Mouse (Mus musculus) neural tube, embryonic 12.5 days (tissue): ENCODE results near the gene Nsf. TPM values are rescaled to one million over a fixed set of nuclear protein-coding genes. Genes with fewer than 3 reads are reported as not detected.

Experiments used
- ATAC-seq: fragments of 200-750 bp; cut with Nextera tagmentation; 2 replicates; pipeline ENCODE4 v1.8.0; 2017; ENCODE audit warnings: low read depth, mild to moderate bottlenecking, moderate TSS enrichment, moderate library complexity; ENCODE audit not compliant: low FRiP score
- H3K27ac ChIP-seq: fragments of 300-500 bp; sonication (generic); 2 replicates; pipeline ENCODE4 v1.5.1; 2016
- H3K27me3 ChIP-seq: fragments of 300-500 bp; sonication (generic); replicated peaks from 2 replicates; pipeline ENCODE4 v1.6.1; 2016; ENCODE audit warnings: mild to moderate bottlenecking
- H3K36me3 ChIP-seq: fragments of 300-500 bp; sonication (generic); 2 replicates; pipeline ENCODE4 v1.6.1; 2016; ENCODE audit warnings: mild to moderate bottlenecking
- H3K4me1 ChIP-seq: fragments of 300-500 bp; sonication (generic); 2 replicates; pipeline ENCODE4 v1.6.1; 2016
- H3K4me2 ChIP-seq: fragments of 300-500 bp; sonication (generic); replicated peaks from 2 replicates; pipeline ENCODE4 v1.6.1; 2016; ENCODE audit warnings: mild to moderate bottlenecking
- H3K4me3 ChIP-seq: fragments of 300-500 bp; sonication (generic); 2 replicates; pipeline ENCODE4 v1.5.1; 2016
- H3K9ac ChIP-seq: fragments of 300-500 bp; sonication (generic); 2 replicates; pipeline ENCODE4 v1.6.1; 2016; ENCODE audit warnings: mild to moderate bottlenecking
- H3K9me3 ChIP-seq: fragments of 300-500 bp; sonication (generic); 2 replicates; pipeline ENCODE4 v1.6.1; 2016; ENCODE audit warnings: mild to moderate bottlenecking
- WGBS: fragments of 180-500 bp; shearing (Covaris S2); methylation state at CpG from one replicate; pipeline ENCODE4 v1.1.7; 2016; 5-methylcytosine and 5-hydroxymethylcytosine counted together
- polyA plus RNA-seq: library from polyadenylated mRNA; unstranded; fragments of >200 nt; fragmentation: Nextera tagmentation; extraction: Ambion mirVana; gene quantifications from 2 replicates; pipeline ENCODE4 v1.2.1, GENCODE M21; 2016

Gene Nsf
- polyA plus RNA-seq, 1 experiment from 2014 or later: 89.7 TPM

DNA sequence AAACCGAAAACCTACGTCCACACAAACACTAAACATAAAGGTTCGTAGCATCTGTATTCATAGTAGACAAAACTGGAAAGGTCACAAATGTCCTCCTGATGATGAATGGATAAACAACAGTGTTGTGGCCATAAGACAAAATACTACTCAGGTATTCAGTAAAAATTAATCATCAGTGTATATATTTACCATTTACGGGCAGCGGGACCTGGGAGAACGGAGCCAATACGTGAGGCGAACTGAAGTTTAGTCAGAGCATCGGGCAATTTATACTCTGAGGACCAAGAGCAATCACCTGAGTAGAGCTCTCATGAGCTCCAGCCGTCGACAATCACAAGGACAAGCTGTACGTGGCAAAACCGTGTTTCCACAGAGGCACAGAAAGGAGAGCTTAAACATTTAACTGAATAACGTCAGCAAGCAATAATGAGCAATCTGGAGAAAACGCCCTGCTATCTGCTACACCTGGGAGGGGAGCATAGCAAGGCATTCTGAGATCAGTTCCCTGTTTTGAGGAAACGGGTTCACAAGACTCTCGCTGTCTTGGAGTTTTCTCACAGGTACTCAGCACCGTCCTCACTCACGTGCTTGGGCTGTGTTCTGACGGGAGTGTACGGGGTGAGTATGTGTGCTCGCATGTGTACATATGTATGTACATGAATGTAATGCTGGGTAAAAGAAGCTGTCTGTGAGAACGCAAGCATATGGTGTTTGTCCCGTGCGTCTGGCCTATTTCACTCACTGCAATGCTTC is 15.7 kb downstream of the Nsf start:
- no peak overlapping the region for H3K9ac ChIP-seq
- no peaks in the 10 kb centered on the region; the same call in 1 of the 2 replicates for H3K4me1 ChIP-seq
- no peak overlapping the region for H3K4me2 ChIP-seq
- no peaks in the 10 kb centered on the region for H3K9me3 ChIP-seq
- H3K4me3 ChIP-seq: no peak overlapping the region
- ATAC-seq: no peak
- H3K36me3 ChIP-seq: no peaks in the 10 kb centered on the region
- no peaks in the 10 kb centered on the region for H3K27me3 ChIP-seq
- H3K27ac ChIP-seq: no peak overlapping the region
- 95% methylated on average over 25 of the region's 25 CpGs for WGBS

DNA sequence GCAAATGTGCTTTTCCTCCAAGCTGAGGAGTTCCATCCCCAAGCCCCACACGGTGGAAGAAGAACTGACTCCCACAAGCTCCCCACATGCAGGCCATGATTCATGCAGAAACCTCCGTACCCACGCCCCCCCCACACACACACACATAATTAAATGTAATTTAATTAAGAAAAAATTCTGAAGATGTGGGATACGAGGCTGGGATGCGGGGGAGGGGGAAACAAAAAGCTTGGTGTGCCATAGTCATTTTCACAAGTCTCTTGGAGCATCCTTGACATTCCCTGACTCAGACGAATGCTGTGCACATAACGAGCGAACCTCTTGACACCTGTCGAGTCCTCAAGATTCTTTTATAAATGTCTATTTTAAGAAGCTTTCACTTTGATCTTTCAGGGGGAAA is 16.4 kb downstream of the Nsf start:
- H3K9ac ChIP-seq: no peak overlapping the region
- no peaks in the 10 kb centered on the region for H3K9me3 ChIP-seq
- no peaks in the 10 kb centered on the region; the same call in 1 of the 2 replicates for H3K4me1 ChIP-seq
- H3K36me3 ChIP-seq: no peaks in the 10 kb centered on the region
- H3K27me3 ChIP-seq: no peaks in the 10 kb centered on the region
- no peak for ATAC-seq
- H3K27ac ChIP-seq: no peak overlapping the region
- H3K4me3 ChIP-seq: no peak overlapping the region
- H3K4me2 ChIP-seq: no peak overlapping the region
- 93% methylated on average over 9 of the region's 9 CpGs for WGBS

DNA sequence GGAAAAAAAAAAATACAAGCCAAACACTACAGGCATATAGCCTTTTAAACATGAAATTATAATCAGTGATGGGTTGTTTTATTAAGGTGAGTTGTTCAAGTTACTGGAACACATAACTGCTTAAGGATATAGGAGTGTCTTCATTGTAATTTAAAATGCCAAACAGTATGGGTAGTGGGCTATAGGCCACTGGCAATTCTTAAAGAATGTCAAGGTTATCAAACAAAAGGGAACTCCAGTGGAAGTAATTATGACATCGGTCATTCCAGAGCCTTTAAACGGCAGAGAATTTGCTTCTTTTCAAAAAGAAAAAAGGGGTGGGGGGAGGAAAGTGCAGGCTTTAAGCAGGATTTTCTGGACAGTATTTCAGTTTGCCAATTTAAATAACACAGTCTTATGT is 18.1 kb downstream of the Nsf start:
- Histone ChIP-seq H3K36me3 (no peaks in the 10 kb centered on the region), H3K9ac (no peak overlapping the region), H3K27ac (no peak overlapping the region), H3K4me1 (no peaks in the 10 kb centered on the region; the same call in 1 of the 2 replicates), H3K4me2 (no peak overlapping the region), H3K9me3 (no peaks in the 10 kb centered on the region), H3K4me3 (no peak overlapping the region), H3K27me3 (no peaks in the 10 kb centered on the region)
- 37% methylated on average over 2 of the region's 2 CpGs for WGBS
- no peak for ATAC-seq

DNA sequence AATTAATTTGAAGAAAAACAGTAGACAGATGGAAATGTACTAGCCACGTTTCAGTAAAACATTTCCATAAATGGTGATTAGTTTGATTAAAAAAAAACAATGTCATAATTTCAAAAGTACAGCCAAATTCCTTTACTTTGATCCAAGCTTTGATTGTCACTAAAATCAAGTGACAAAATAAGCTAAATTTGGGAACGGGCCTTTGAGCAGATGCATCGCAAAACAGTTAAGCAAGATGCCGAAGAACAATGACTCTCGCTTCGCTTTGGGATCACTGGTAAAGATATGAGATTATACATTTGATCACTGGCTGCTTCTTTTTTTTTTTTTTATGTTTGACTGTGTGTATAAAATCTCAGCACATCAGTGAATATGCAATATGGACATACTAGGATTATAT is 20.0 kb downstream of the Nsf start:
- peaks cover 5% of the 10 kb centered on the region; the same call in 1 of the 2 replicates for H3K36me3 ChIP-seq
- ATAC-seq: no peak

DNA sequence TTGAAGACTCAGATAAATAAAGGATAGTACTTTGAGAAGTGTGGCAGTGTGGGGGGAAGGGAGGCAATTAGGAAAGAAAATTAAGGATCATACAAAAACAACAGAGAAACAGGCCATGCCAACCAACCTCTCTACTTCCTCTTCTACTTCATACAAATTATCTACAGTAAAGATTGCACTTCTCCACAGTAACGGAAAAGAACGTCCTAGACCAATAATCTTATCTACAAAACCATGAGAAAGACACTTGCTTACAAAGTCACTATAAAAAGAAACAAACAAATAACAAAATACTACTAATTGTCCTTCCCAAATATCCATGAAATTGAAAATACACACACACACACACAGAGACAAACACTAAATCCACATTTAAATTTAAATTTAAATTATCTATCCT is 29.9 kb downstream of the Nsf start:
- no peak overlapping the region for H3K9ac ChIP-seq
- WGBS: 87% methylated on average over 2 of the region's 2 CpGs
- no peaks in the 10 kb centered on the region for H3K9me3 ChIP-seq
- no peak overlapping the region for H3K27ac ChIP-seq
- peaks cover 16% of the 10 kb centered on the region; the same call in 1 of the 2 replicates for H3K36me3 ChIP-seq
- no peaks in the 10 kb centered on the region for H3K27me3 ChIP-seq
- H3K4me3 ChIP-seq: no peak overlapping the region
- H3K4me2 ChIP-seq: no peak overlapping the region
- ATAC-seq: no peak
- H3K4me1 ChIP-seq: no peaks in the 10 kb centered on the region

More for the DNA sequence above, 20.0 kb downstream of the Nsf start:
- Histone ChIP-seq H3K4me3 (no peak overlapping the region), H3K4me2 (no peak overlapping the region), H3K4me1 (no peaks in the 10 kb centered on the region; the same call in 1 of the 2 replicates), H3K27ac (no peak overlapping the region), H3K9me3 (no peaks in the 10 kb centered on the region), H3K27me3 (no peaks in the 10 kb centered on the region), H3K9ac (no peak overlapping the region)
- WGBS: 96% methylated on average over 6 of the region's 6 CpGs

DNA sequence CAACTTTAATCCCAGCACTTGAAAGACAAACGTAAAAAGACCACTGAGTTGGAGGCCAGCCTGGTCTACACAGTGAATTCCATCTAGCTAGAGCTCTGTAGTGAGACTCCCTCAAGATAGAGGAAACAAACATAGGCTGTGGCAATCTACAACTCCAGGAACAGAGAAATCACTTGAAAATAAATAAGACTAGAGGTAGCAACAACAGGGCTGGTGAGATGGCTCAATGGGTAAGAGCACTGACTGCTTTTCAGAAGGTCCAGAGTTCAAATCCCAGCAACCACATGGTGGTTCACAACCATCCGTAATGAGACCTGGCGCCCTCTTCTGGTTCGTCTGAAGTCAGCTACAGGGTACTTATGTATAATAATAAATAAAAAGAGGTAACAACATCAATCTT is 30.6 kb downstream of the Nsf start:
- no peak overlapping the region for H3K4me2 ChIP-seq
- no peaks in the 10 kb centered on the region for H3K9me3 ChIP-seq
- no peak for ATAC-seq
- WGBS: 90% methylated on average over 4 of the region's 4 CpGs
- peaks cover 14% of the 10 kb centered on the region; the same call in 1 of the 2 replicates for H3K36me3 ChIP-seq
- no peak overlapping the region for H3K9ac ChIP-seq
- no peaks in the 10 kb centered on the region for H3K27me3 ChIP-seq
- no peak overlapping the region for H3K4me3 ChIP-seq
- no peaks in the 10 kb centered on the region for H3K4me1 ChIP-seq
- no peak overlapping the region for H3K27ac ChIP-seq

DNA sequence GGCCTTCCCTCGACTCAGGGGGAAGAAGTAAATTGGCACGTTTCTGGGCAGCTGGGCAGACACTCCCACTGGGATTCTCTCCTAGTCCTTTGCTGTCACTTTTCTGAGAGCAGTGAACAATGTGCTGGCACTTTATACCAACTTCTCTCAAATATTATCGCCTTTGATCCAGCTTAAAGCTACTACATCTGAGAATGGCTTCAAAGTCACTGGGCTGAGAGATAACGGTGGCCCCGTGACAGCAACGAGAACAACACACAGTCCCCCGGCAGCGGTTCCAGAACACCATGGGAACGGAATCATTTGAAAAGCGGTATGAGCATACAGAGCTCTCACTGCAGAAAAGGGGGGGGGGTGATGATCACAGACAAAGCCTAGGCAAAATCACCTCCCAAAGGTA is 31.0 kb downstream of the Nsf start:
- H3K27me3 ChIP-seq: no peaks in the 10 kb centered on the region
- H3K4me3 ChIP-seq: no peak overlapping the region
- H3K9ac ChIP-seq: no peak overlapping the region
- H3K27ac ChIP-seq: no peak overlapping the region
- H3K36me3 ChIP-seq: peaks cover 14% of the 10 kb centered on the region; the same call in 1 of the 2 replicates
- H3K4me1 ChIP-seq: no peaks in the 10 kb centered on the region
- no peak for ATAC-seq
- H3K9me3 ChIP-seq: no peaks in the 10 kb centered on the region
- WGBS: 95% methylated on average over 10 of the region's 10 CpGs
- no peak overlapping the region for H3K4me2 ChIP-seq

DNA sequence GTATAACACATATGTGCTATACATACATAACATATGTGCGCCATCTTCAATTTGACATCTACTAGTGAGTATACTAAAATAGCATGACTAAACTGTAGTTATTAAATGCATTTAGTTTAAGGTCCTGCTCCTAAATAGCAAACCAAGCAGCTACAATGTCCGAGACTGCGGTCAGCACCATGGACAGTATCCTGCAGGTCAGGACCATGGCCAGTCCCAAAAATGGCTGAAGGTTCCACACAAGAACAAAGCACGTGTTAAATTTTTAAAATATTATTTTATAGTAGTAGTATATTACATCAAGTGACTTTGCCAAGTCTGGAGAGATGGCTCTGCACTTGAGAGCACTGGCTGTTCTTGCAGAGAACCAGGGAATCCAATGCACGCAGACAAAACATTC is 33.2 kb downstream of the Nsf start:
- Histone ChIP-seq H3K4me3 (no peak overlapping the region), H3K4me1 (no peaks in the 10 kb centered on the region), H3K36me3 (peaks cover 9% of the 10 kb centered on the region), H3K27ac (no peak overlapping the region), H3K4me2 (no peak overlapping the region), H3K27me3 (no peaks in the 10 kb centered on the region), H3K9ac (no peak overlapping the region), H3K9me3 (no peaks in the 10 kb centered on the region)
- WGBS: 83% methylated on average over 5 of the region's 5 CpGs
- ATAC-seq: no peak

DNA sequence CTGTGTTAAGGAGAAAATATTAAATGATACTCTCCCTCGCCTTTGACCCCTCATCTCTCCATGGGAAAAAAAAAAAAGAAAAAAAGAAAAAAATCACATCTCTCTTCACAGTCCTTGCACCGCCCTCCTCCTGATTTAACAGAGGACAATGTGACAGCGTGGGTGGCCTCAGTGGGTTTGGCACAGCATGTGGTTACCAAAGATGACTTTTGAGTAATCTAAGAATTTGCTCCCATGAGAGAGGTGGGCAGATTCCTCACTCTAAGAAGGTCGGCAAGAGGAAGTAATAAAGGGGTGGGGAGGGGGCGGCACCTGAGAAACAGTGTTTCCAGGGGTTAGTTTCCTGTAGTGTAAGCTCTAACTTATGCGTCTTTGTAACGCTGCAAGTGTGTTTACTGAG is 37.0 kb downstream of the Nsf start:
- Histone ChIP-seq H3K27ac (no peak overlapping the region), H3K4me2 (no peak overlapping the region), H3K9ac (no peak overlapping the region), H3K4me3 (no peak overlapping the region), H3K36me3 (peaks cover 28% of the 10 kb centered on the region), H3K9me3 (no peaks in the 10 kb centered on the region), H3K27me3 (no peaks in the 10 kb centered on the region), H3K4me1 (no peaks in the 10 kb centered on the region)
- no peak for ATAC-seq
- 75% methylated on average over 7 of the region's 7 CpGs for WGBS

DNA sequence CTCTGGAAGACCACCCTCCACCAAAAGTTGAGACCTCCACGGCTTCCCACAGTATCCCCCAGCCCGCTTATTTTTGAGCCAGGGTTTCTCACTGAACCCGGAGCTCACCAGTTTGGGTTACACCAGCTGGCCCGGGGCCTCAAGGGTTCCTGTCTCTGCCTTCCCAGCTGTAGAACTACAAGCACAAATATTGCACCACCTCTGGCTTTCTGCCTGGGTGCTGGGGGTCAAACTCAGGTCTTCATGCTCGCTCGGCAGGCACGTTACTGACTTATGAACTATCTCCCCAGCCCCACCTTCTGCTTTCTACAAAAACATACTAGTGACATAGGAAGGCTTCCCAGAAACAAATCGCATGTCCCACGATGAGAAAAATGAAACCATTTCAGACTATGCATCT is 38.2 kb downstream of the Nsf start:
- no peaks in the 10 kb centered on the region for H3K9me3 ChIP-seq
- no peaks in the 10 kb centered on the region for H3K4me1 ChIP-seq
- H3K27me3 ChIP-seq: no peaks in the 10 kb centered on the region
- WGBS: 89% methylated on average over 9 of the region's 9 CpGs
- no peak for ATAC-seq
- H3K36me3 ChIP-seq: peaks cover 29% of the 10 kb centered on the region
- H3K9ac ChIP-seq: no peak overlapping the region
- no peak overlapping the region for H3K27ac ChIP-seq
- H3K4me3 ChIP-seq: no peak overlapping the region
- H3K4me2 ChIP-seq: no peak overlapping the region

DNA sequence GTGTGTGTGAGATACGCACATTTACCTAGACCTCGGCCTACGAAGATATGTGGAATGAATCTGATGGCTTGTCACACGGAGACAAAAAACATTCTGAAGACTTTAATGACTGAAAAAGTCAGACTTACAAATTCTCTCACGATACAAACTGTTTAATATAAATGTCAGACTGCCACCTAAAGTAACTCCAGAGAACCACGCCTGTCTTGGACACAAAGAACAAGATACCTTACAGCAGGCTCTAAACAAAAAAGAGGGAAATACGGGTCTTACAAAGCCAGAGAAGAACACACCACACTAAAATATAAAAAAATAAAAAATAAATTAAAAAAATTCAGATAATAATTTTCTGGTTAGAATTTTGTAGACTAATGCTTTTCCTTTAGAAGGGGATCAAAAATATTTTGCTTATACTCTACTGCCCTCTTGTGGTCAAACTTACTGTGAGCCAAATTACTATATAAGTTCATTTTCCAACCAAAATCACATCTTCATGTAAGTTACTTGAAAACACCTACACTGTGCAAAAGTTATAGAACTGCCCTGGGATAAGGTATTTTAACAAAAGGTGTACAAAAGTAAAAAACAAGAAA is 42.8 kb downstream of the Nsf start:
- Histone ChIP-seq H3K9me3 (no peaks in the 10 kb centered on the region), H3K36me3 (peaks cover 26% of the 10 kb centered on the region), H3K4me2 (no peak overlapping the region), H3K4me1 (no peaks in the 10 kb centered on the region), H3K4me3 (no peak overlapping the region), H3K27ac (no peak overlapping the region), H3K9ac (no peak overlapping the region), H3K27me3 (no peaks in the 10 kb centered on the region)
- ATAC-seq: no peak
- 64% methylated on average over 7 of the region's 7 CpGs for WGBS

DNA sequence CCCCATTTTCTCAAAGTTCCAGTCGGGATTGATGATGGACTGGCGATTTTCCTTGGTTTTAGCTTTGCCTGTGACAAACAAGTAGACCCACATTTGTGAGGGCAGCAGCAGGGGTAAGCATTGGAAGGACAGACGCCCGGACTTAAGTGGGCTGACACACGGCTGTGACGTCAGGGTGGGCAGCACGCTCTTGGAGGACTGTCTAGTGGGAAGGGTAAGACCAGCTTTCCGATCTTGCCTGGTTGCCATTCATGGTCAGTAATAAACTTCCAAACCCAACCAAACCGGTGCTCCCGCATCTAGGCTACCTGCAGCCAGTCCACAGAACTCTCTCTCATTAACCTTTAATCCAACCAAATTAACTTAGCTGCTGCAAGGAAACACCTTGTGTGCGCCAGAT is 43.3 kb downstream of the Nsf start:
- Histone ChIP-seq H3K27me3 (no peaks in the 10 kb centered on the region), H3K36me3 (peaks cover 21% of the 10 kb centered on the region), H3K4me1 (no peaks in the 10 kb centered on the region), H3K27ac (no peak overlapping the region), H3K4me2 (no peak overlapping the region), H3K9ac (no peak overlapping the region), H3K9me3 (no peaks in the 10 kb centered on the region), H3K4me3 (no peak overlapping the region)
- WGBS: 93% methylated on average over 11 of the region's 11 CpGs
- ATAC-seq: no peak

DNA sequence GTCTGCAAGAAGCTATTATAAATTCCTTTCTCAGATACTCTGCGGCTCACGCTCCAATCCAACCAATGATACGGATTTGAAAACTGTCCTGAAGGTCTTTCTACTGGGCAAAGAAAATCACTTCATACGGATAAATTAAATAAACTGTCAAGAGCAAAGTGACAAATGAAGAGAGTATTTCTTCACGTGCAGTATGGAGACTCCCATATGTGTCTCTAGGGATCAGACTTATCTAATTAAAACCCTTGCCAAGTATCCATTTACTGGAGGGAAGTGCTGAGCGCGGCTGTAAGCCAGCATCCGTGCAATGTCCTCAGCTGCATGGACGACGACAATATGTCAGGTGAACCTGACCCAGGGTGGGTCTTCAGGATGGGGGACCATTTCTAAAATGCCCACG is 44.0 kb downstream of the Nsf start:
- Histone ChIP-seq H3K9me3 (no peaks in the 10 kb centered on the region), H3K27ac (no peak overlapping the region), H3K4me2 (no peak overlapping the region), H3K27me3 (no peaks in the 10 kb centered on the region), H3K4me1 (no peaks in the 10 kb centered on the region), H3K9ac (no peak overlapping the region), H3K4me3 (no peak overlapping the region), H3K36me3 (peaks cover 19% of the 10 kb centered on the region)
- ATAC-seq: no peak
- 79% methylated on average over 11 of the region's 11 CpGs for WGBS
